Mouse (Mus musculus): ENCODE measurements around the gene Mfsd7a. TPM values are rescaled to one million over a fixed set of nuclear protein-coding genes. Genes with fewer than 3 reads are reported as not detected.

Gene Mfsd7a
- total RNA-seq, 2 experiments from 2014 or later, result 4.3 to 4.5 TPM

GRCm38 (mm10) chr5:108433804-108434587 is 14.7 kb downstream of the Mfsd7a start, which contains the start of gene Atp5k:
Gene Atp5k (minus strand): TSS chr5:108434448.
- peak; percentile 86 to 90 for DNase-seq (ENCODE audit: low spot score in 2 of 2)

GRCm38 (mm10) chr5:108431196-108431595 is 17.5 kb downstream of the Mfsd7a start:
- no peak for DNase-seq (ENCODE audit: low spot score in 2 of 2)

GRCm38 (mm10) chr5:108427186-108427585 is 21.5 kb downstream of the Mfsd7a start:
- no peak for DNase-seq (ENCODE audit: low spot score in 2 of 2)

- no peak for DNase-seq (ENCODE audit: low spot score in 2 of 2)
These were observed 25.3 kb downstream of the Mfsd7a start for GRCm38 (mm10) chr5:108423427-108423826.

GRCm38 (mm10) chr5:108422741-108423140 is 25.9 kb downstream of the Mfsd7a start:
- DNase-seq (ENCODE audit: low spot score in 2 of 2), result no peak

GRCm38 (mm10) chr5:108414711-108415110 is 34.0 kb downstream of the Mfsd7a start:
- no peak for DNase-seq (ENCODE audit: low spot score in 2 of 2)

DNA sequence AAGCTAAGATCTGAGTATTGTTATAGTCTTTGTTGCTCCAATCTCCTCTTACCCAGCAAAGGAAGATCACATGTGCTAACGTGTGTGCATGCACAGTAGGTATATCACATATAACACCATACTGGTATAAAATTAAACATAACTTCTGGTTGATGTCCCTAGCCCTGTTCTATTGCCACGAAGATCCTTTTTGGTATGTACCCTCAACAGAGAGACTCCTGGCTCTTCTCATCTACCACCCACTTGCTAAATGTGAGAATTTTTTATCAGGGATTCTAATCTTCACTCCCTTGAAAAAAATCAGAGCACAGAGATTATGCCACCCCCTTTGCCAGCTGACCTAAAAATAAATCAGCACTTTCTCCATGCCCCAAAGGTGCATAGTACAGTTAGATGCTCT is 41.7 kb downstream of the Mfsd7a start:
- DNase-seq (ENCODE audit: low spot score in 2 of 2), result no peak

- no peak for DNase-seq (ENCODE audit: low spot score in 2 of 2)
These were observed 43.2 kb downstream of the Mfsd7a start for GRCm38 (mm10) chr5:108405460-108405859.

DNA sequence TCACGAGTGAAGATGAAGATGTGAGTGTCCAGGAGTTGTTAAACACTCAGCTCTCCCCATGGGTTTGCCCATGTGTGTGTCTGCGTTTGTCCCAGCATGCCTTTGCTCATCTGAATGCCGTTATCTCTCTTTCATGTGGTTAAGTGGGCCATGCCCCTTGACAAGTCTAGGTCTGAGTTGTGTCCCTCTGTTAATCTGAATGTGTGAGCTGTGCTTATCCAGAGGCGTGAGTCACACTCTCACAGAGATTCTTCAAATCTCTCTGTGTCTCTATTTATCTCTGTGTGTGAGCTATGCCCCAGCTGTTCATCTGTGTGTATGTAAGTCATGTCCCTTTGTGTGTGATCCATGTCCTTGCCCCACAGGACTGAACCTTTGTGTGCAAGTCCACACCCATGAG is 45.2 kb downstream of the Mfsd7a start:
- DNase-seq (ENCODE audit: low spot score in 2 of 2), result no peak

Other genes with a start within 250 kb of the Mfsd7a start
- 10 to 100 TPM; 26.8 to 28.6 TPM for gene Dr1, start 180.0 kb downstream of the Mfsd7a start, total RNA-seq (2021)
- 1 to 10 TPM; 4.7 to 5.6 TPM for gene Pigg, start 136.3 kb downstream of the Mfsd7a start, total RNA-seq (2021)
- under 1 TPM; 0.15 to 0.18 TPM for gene Gm42517, start 81.0 kb downstream of the Mfsd7a start, total RNA-seq (2021)
- not detected for gene Pde6b, start 60.5 kb downstream of the Mfsd7a start, total RNA-seq (2021)
- gene Atp5k, start 14.4 kb downstream of the Mfsd7a start, total RNA-seq (2021), result 100 to 1,000 TPM; 548 to 659 TPM
- gene Pcgf3, start 12.3 kb upstream of the Mfsd7a start, total RNA-seq (2021), result 10 to 100 TPM; 87.5 to 91.3 TPM
- gene Cplx1, start 101.1 kb upstream of the Mfsd7a start, total RNA-seq (2021), result under 1 TPM; 0.27 to 0.31 TPM
- gene Gak, start 180.9 kb upstream of the Mfsd7a start, total RNA-seq (2021), result 10 to 100 TPM; 35.6 to 36.2 TPM
- gene Tmem175, start 180.9 kb upstream of the Mfsd7a start, total RNA-seq (2021), result 10 to 100 TPM; 11.3 to 12.9 TPM
- 1 to 10 TPM; 8.3 to 9.9 TPM for gene Idua, start 211.4 kb upstream of the Mfsd7a start, total RNA-seq (2021)
- gene Dgkq, start 220.8 kb upstream of the Mfsd7a start, total RNA-seq (2021), result 10 to 100 TPM in 1 of 2 experiments, 1 to 10 TPM in 1; 9.7 to 12.2 TPM
- under 1 TPM; 0.15 to 0.36 TPM for gene Slc26a1, start 226.7 kb upstream of the Mfsd7a start, total RNA-seq (2021)
- 100 to 1,000 TPM; 172 to 194 TPM for gene Fgfrl1, start 243.5 kb upstream of the Mfsd7a start, total RNA-seq (2021)

Data from gastrocnemius, postnatal 4 days (tissue).